Mouse (Mus musculus): ENCODE measurements around the gene Snx4. TPM values are rescaled to one million over a fixed set of nuclear protein-coding genes. Genes with fewer than 3 reads are reported as not detected.

Gene Snx4
- total and polyA plus RNA-seq, 3 experiments = 11.7 to 21.7 (median 21.5) TPM

- intact Hi-C loops (cut with DNase I) = no loop called here
- no peak for DNase-seq
- Histone ChIP-seq H3K27ac (no peak overlapping the region), H3K79me2 (replicated peaks; ENCODE audit: control insufficient read depth, insufficient read depth, low read length) (peaks cover 2% of the 10 kb centered on the region; the same call in 1 of the 2 replicates), H3K27me3 (ENCODE audit: control insufficient read depth, insufficient read depth, low read length) (no peaks in the 10 kb centered on the region), H3K9ac (ENCODE audit: low read depth, low read length) (no peak overlapping the region), H3K36me3 (ENCODE audit: control insufficient read depth, insufficient read depth, low read length) (no peaks in the 10 kb centered on the region; the same call in 1 of the 2 replicates), H3K4me1 (ENCODE audit: control insufficient read depth, insufficient read depth, low read length) (no peaks in the 10 kb centered on the region), H3K4me3 (no peak overlapping the region)
- TF ChIP-seq POLR2A (IDR thresholded peaks at IDR 0.05; ENCODE audit: insufficient read depth, low read depth, low read length) (no peak), EP300 (IDR thresholded peaks at IDR 0.05; ENCODE audit: insufficient read depth, low read depth, low read length) (no peak)
- 93% methylated on average over 5 of the region's 5 CpGs for WGBS
These were observed 26.9 kb upstream of the Snx4 start for GRCm38 (mm10) chr16:33224381-33224780.

GRCm38 (mm10) chr16:33234128-33234527 lies 17.1 kb upstream of the Snx4 start:
- H3K36me3 ChIP-seq (ENCODE audit: control insufficient read depth, insufficient read depth, low read length) = peaks cover 6% of the 10 kb centered on the region
- no peaks in the 10 kb centered on the region for H3K4me1 ChIP-seq (ENCODE audit: control insufficient read depth, insufficient read depth, low read length)
- H3K4me3 ChIP-seq = no peak overlapping the region
- TF ChIP-seq EP300 (IDR thresholded peaks at IDR 0.05; ENCODE audit: insufficient read depth, low read depth, low read length) (no peak), CTCF (IDR thresholded peaks at IDR 0.05) (no peak), POLR2A (IDR thresholded peaks at IDR 0.05; ENCODE audit: insufficient read depth, low read depth, low read length) (no peak)
- H3K9ac ChIP-seq (ENCODE audit: low read depth, low read length) = no peak overlapping the region
- no peak for DNase-seq
- intact Hi-C loops (cut with DNase I) = no loop called here
- H3K27ac ChIP-seq = no peak overlapping the region
- WGBS = 92% methylated on average over 12 of the region's 12 CpGs
- H3K27me3 ChIP-seq (ENCODE audit: control insufficient read depth, insufficient read depth, low read length) = no peaks in the 10 kb centered on the region
- H3K79me2 ChIP-seq (replicated peaks; ENCODE audit: control insufficient read depth, insufficient read depth, low read length) = no peaks in the 10 kb centered on the region

- Histone ChIP-seq H3K36me3 (ENCODE audit: control insufficient read depth, insufficient read depth, low read length) (peaks cover 6% of the 10 kb centered on the region), H3K4me3 (no peak overlapping the region), H3K4me1 (ENCODE audit: control insufficient read depth, insufficient read depth, low read length) (no peaks in the 10 kb centered on the region), H3K27ac (no peak overlapping the region), H3K27me3 (ENCODE audit: control insufficient read depth, insufficient read depth, low read length) (no peaks in the 10 kb centered on the region), H3K9ac (ENCODE audit: low read depth, low read length) (no peak overlapping the region), H3K79me2 (replicated peaks; ENCODE audit: control insufficient read depth, insufficient read depth, low read length) (no peaks in the 10 kb centered on the region)
- WGBS = 49% methylated on average over 6 of the region's 6 CpGs
- intact Hi-C loops (cut with DNase I) = loop anchor here (1.0 kb wide), 1 partner anchor 42 kb away; no protein-coding TSS in a partner anchor
- no peak for DNase-seq
- TF ChIP-seq EP300 (IDR thresholded peaks at IDR 0.05; ENCODE audit: insufficient read depth, low read depth, low read length) = no peak
- no peak for TF ChIP-seq CTCF (IDR thresholded peaks at IDR 0.05)
- no peak for TF ChIP-seq POLR2A (IDR thresholded peaks at IDR 0.05; ENCODE audit: insufficient read depth, low read depth, low read length)
These were observed 15.1 kb upstream of the Snx4 start for GRCm38 (mm10) chr16:33236151-33236550.

- no peak for DNase-seq
- no peaks in the 10 kb centered on the region for H3K4me1 ChIP-seq (ENCODE audit: control insufficient read depth, insufficient read depth, low read length)
- TF ChIP-seq EP300 (IDR thresholded peaks at IDR 0.05; ENCODE audit: insufficient read depth, low read depth, low read length) = no peak
- no peak for TF ChIP-seq POLR2A (IDR thresholded peaks at IDR 0.05; ENCODE audit: insufficient read depth, low read depth, low read length)
- no peak for TF ChIP-seq CTCF (IDR thresholded peaks at IDR 0.05)
- H3K79me2 ChIP-seq (replicated peaks; ENCODE audit: control insufficient read depth, insufficient read depth, low read length) = no peaks in the 10 kb centered on the region
- WGBS = 77% methylated on average over 2 of the region's 2 CpGs
- no peak overlapping the region for H3K27ac ChIP-seq
- no peak overlapping the region for H3K4me3 ChIP-seq
- peaks cover 6% of the 10 kb centered on the region for H3K36me3 ChIP-seq (ENCODE audit: control insufficient read depth, insufficient read depth, low read length)
- intact Hi-C loops (cut with DNase I) = no loop called here
- no peaks in the 10 kb centered on the region for H3K27me3 ChIP-seq (ENCODE audit: control insufficient read depth, insufficient read depth, low read length)
- H3K9ac ChIP-seq (ENCODE audit: low read depth, low read length) = no peak overlapping the region
These were observed 11.9 kb upstream of the Snx4 start for GRCm38 (mm10) chr16:33239305-33239704.

- no peak for DNase-seq
- no peaks in the 10 kb centered on the region for H3K27me3 ChIP-seq (ENCODE audit: control insufficient read depth, insufficient read depth, low read length)
- H3K9ac ChIP-seq (ENCODE audit: low read depth, low read length) = no peak overlapping the region
- H3K36me3 ChIP-seq (ENCODE audit: control insufficient read depth, insufficient read depth, low read length) = peaks cover 3% of the 10 kb centered on the region
- TF ChIP-seq CTCF (IDR thresholded peaks at IDR 0.05) = no peak
- TF ChIP-seq POLR2A (IDR thresholded peaks at IDR 0.05; ENCODE audit: insufficient read depth, low read depth, low read length) = no peak
- TF ChIP-seq EP300 (IDR thresholded peaks at IDR 0.05; ENCODE audit: insufficient read depth, low read depth, low read length) = no peak
- no peak overlapping the region for H3K4me3 ChIP-seq
- no peaks in the 10 kb centered on the region for H3K79me2 ChIP-seq (replicated peaks; ENCODE audit: control insufficient read depth, insufficient read depth, low read length)
- no peaks in the 10 kb centered on the region for H3K4me1 ChIP-seq (ENCODE audit: control insufficient read depth, insufficient read depth, low read length)
- intact Hi-C loops (cut with DNase I) = no loop called here
- H3K27ac ChIP-seq = no peak overlapping the region
- 47% methylated on average over 6 of the region's 6 CpGs for WGBS
These were observed 9.2 kb upstream of the Snx4 start for GRCm38 (mm10) chr16:33242046-33242445.

GRCm38 (mm10) chr16:33244136-33244691 lies 7.0 kb upstream of the Snx4 start:
- WGBS = 89% methylated on average over 6 of the region's 6 CpGs
- Histone ChIP-seq H3K4me3 (no peak overlapping the region), H3K27ac (no peak overlapping the region), H3K79me2 (replicated peaks; ENCODE audit: control insufficient read depth, insufficient read depth, low read length) (no peaks in the 10 kb centered on the region), H3K27me3 (ENCODE audit: control insufficient read depth, insufficient read depth, low read length) (no peaks in the 10 kb centered on the region), H3K36me3 (ENCODE audit: control insufficient read depth, insufficient read depth, low read length) (no peaks in the 10 kb centered on the region), H3K9ac (ENCODE audit: low read depth, low read length) (no peak overlapping the region), H3K4me1 (ENCODE audit: control insufficient read depth, insufficient read depth, low read length) (no peaks in the 10 kb centered on the region)
- intact Hi-C loops (cut with DNase I) = no loop called here
- no peak for DNase-seq
- no peak for TF ChIP-seq POLR2A (IDR thresholded peaks at IDR 0.05; ENCODE audit: insufficient read depth, low read depth, low read length)
- TF ChIP-seq EP300 (IDR thresholded peaks at IDR 0.05; ENCODE audit: insufficient read depth, low read depth, low read length) = no peak
- TF ChIP-seq CTCF (IDR thresholded peaks at IDR 0.05) = peak; percentile 35
